ENCODE assay signal across 9 mouse cellular contexts in genomic region chr2:179824776-179825326, GRCm38 (mm10).
A peak's percentile ranks its signal among the peaks of the same experiment; 100 is the strongest.
DNase-seq lines count a peak whose midpoint lies in the region; ATAC-seq lines count a peak whose summit lies in the region.
"Had no signal": no experiment of that assay in that cellular context is flagged by ENCODE, and none has a peak within 500 bp of the region (broad histone marks: within the 10 kb centered on the region; RNA-seq: fewer than 3 reads in every experiment).

No protein-coding gene starts in this region.

- no peaks in the 10 kb centered on the region for H3K9me3 ChIP-seq in hindbrain, embryonic 14.5 days (ENCODE audit: control insufficient read depth, low read length)
- H3K9me3 ChIP-seq in limb, embryonic 13.5 days: no peaks in the 10 kb centered on the region

- no peaks in the 10 kb centered on the region for H3K36me3 ChIP-seq in hindbrain, embryonic 14.5 days (replicated peaks; ENCODE audit: control insufficient read depth, insufficient read depth)
- H3K36me3 ChIP-seq in limb, embryonic 13.5 days: no peaks in the 10 kb centered on the region

- peak overlapping the region; percentile 44; the same call in 1 of the 2 replicates for H3K9ac ChIP-seq in hindbrain, embryonic 14.5 days
- no peak overlapping the region for H3K9ac ChIP-seq in limb, embryonic 13.5 days

- H3K4me3 ChIP-seq in hindbrain, embryonic 14.5 days (replicated peaks; ENCODE audit: low read length): no peak overlapping the region
- H3K4me3 ChIP-seq in limb, embryonic 13.5 days: no peak overlapping the region

- peak; percentile 58 for ATAC-seq in hindbrain, embryonic 14.5 days (ENCODE audit: low FRiP score)
- peak; percentile 46; the same call in 1 of the 2 replicates for ATAC-seq in limb, embryonic 13.5 days (ENCODE audit: low FRiP score, low read depth)
- no peak for ATAC-seq in megakaryocyte, adult 5-6 weeks (ENCODE audit: poor library complexity, severe bottlenecking)

- peak overlapping the region; percentile 80 for H3K27ac ChIP-seq in hindbrain, embryonic 14.5 days
- no peak overlapping the region for H3K27ac ChIP-seq in limb, embryonic 13.5 days

- 28% methylated on average over 18 of the region's 18 CpGs for WGBS in hindbrain, embryonic 14.5 days
- WGBS in limb, embryonic 13.5 days: 34% methylated on average over 18 of the region's 18 CpGs

- peak; percentile 32 to 43 for DNase-seq in cerebellum, postnatal 14 days
- DNase-seq in cerebellum, adult 9-10 months: no peak
- DNase-seq in R1 (ENCODE audit: low read depth, low spot score): peak; percentile 40
- DNase-seq in hindbrain, embryonic 14.5 days (ENCODE audit: low spot score): peak; percentile 64
- no peak for DNase-seq in spleen, postnatal 36 days (ENCODE audit: low spot score in 2 of 2)
- DNase-seq in lung, postnatal 10 days: no peak
- DNase-seq: B cell, adult 2 months had no signal

- peak overlapping the region; percentile 39 for H3K4me2 ChIP-seq in hindbrain, embryonic 14.5 days (replicated peaks)
- H3K4me2 ChIP-seq in limb, embryonic 13.5 days (replicated peaks): peak overlapping the region; percentile 40

- no peaks in the 10 kb centered on the region for H3K27me3 ChIP-seq in hindbrain, embryonic 14.5 days (ENCODE audit: control insufficient read depth, insufficient read depth, low read length)
- H3K27me3 ChIP-seq in limb, embryonic 13.5 days: 0 out of 2 replicates have a peak, but pooled peaks cover 6% of the 10 kb centered on the region

- H3K4me1 ChIP-seq in hindbrain, embryonic 14.5 days (replicated peaks; ENCODE audit: control insufficient read depth, insufficient read depth, low read length): peaks cover 21% of the 10 kb centered on the region
- H3K4me1 ChIP-seq in limb, embryonic 13.5 days: peaks cover 24% of the 10 kb centered on the region

Comparison
In these comparisons a context has a peak if more than half of its experiments do, and no peak if none do; other contexts are left out.
1. DNase-seq: peak in cerebellum, postnatal 14 days (2 of 2), R1 (single experiment) and hindbrain, embryonic 14.5 days (single experiment); none in cerebellum, adult 9-10 months (single experiment), spleen, postnatal 36 days (0 of 2) and lung, postnatal 10 days (single experiment).